Mouse (Mus musculus): ENCODE measurements around the gene Fkbp11. TPM values are rescaled to one million over a fixed set of nuclear protein-coding genes. Genes with fewer than 3 reads are reported as not detected.
A peak's percentile ranks its signal among the peaks of the same experiment; 100 is the strongest.

Fkbp11 gene
- polyA plus RNA-seq, 1 experiment: 9.3 TPM

DNA sequence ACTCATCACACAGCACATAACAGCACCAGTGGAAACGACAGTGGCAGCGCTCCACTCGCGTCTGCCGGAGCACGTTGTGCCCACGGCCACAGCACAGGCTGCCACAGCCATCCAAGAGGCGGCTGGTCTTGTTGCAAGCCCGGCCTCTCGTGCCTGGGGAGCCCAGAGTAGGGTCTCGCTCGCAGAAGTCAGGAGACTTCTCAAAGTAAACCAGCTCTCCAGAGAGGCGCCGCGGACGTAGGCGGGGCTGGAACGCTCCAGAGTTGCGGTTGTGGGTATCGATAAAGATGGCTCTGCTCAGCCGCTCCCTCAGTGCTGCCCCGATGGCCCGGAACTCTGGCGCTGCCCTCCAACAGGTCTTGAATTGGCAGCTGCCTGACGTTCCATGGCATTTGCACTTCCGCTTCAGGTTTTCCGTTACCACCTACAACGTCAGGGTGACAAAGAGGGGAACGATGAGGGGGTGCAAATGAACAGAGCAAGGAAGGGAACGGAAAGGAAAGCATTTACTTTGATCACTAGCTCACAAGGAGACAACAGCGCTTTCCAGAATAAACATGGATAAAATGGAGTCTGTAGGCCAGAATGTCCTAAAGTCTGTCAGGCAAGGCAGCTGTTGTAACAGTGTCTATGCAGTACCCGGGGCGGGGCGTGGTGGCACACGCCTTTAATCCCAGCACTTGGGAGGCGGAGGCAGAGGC, 44.7 kb upstream of the Fkbp11 start:
- 9% methylated on average over 36 of the region's 36 CpGs for WGBS
- H3K4me3 ChIP-seq (ENCODE audit: insufficient read depth, low read depth, low read length): peak overlapping the region; percentile 41
- no peak overlapping the region for H3K27ac ChIP-seq (ENCODE audit: insufficient read depth, low read depth, low read length)
- H3K27me3 ChIP-seq (replicated peaks; ENCODE audit: control insufficient read depth, insufficient read depth, low read length): peaks cover 4% of the 10 kb centered on the region
- H3K4me1 ChIP-seq (ENCODE audit: control insufficient read depth, insufficient read depth, low read length): peaks cover 6% of the 10 kb centered on the region; the same call in 1 of the 2 replicates
- peak; percentile 23 for DNase-seq
- TF ChIP-seq CTCF (conservative IDR thresholded peaks at IDR 0.05; ENCODE audit: insufficient read depth, insufficient read length, low read depth, low read length): no peak
- TF ChIP-seq POLR2A (IDR thresholded peaks at IDR 0.05; ENCODE audit: low read depth, low read length): no peak
- H3K36me3 ChIP-seq (ENCODE audit: control insufficient read depth, insufficient read depth, low read length): no peaks in the 10 kb centered on the region

DNA sequence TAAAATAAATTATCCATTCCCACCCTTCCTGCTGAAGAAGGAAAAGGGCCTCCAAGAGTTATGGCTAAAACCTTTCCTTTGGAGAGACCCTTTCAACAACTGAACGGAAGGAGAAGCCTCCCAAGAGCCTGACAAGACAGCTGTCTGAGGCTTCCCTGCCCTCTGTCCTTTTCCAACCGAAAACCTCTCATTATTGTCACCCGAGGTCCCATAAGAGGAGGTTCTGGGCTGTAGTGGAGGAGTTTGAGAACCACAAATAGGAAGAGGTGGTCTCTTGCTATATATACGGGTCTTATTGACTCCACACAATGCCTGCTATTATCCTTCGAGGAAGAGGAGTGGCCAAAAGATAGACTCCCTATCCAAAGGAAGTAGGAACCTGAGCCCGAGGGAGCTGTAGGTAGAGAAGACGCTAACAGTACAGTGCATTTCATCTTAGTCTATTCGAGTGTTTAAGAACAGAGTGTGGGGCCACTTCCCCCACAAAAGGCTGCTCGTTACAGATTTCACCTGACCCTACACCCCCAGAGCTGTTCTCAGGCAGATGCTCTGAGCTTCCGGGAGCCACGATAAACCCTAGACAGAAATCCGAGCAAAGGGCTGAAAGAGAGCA, 43.9 kb upstream of the Fkbp11 start:
- peaks cover 6% of the 10 kb centered on the region; the same call in 1 of the 2 replicates for H3K4me1 ChIP-seq (ENCODE audit: control insufficient read depth, insufficient read depth, low read length)
- H3K27me3 ChIP-seq (replicated peaks; ENCODE audit: control insufficient read depth, insufficient read depth, low read length): peaks cover 4% of the 10 kb centered on the region; the same call in 1 of the 2 replicates
- no peak for DNase-seq
- H3K27ac ChIP-seq (ENCODE audit: insufficient read depth, low read depth, low read length): no peak overlapping the region
- H3K36me3 ChIP-seq (ENCODE audit: control insufficient read depth, insufficient read depth, low read length): no peaks in the 10 kb centered on the region
- no peak for TF ChIP-seq POLR2A (IDR thresholded peaks at IDR 0.05; ENCODE audit: low read depth, low read length)
- no peak for TF ChIP-seq CTCF (conservative IDR thresholded peaks at IDR 0.05; ENCODE audit: insufficient read depth, insufficient read length, low read depth, low read length)
- WGBS: 29% methylated on average over 12 of the region's 12 CpGs
- H3K4me3 ChIP-seq (ENCODE audit: insufficient read depth, low read depth, low read length): peak overlapping the region; percentile 41

DNA sequence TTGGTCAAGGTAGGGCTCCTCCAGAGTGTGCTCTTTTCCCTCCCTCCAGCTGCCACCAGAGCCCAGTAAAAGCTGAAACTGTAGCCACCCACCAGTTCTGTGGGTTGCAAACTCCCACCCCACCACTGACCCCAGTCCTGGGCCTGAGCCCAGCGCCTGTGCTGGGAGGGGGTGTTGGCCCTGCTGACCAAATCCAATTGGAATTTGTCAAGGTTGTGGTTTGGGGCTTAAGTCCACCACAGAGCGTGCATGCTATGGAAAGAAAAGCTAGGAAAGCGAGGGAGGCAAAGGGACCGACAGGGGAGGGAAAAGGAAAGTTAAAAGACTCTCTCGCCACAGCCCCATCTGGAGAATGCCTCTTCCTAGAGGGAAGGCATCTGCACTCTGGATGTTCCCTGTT, 40.3 kb upstream of the Fkbp11 start:
- WGBS: 63% methylated on average over 5 of the region's 5 CpGs
- Histone ChIP-seq H3K27ac (ENCODE audit: insufficient read depth, low read depth, low read length) (no peak overlapping the region), H3K36me3 (ENCODE audit: control insufficient read depth, insufficient read depth, low read length) (no peaks in the 10 kb centered on the region), H3K4me1 (ENCODE audit: control insufficient read depth, insufficient read depth, low read length) (0 out of 2 replicates have a peak, but pooled peaks cover 8% of the 10 kb centered on the region), H3K4me3 (ENCODE audit: insufficient read depth, low read depth, low read length) (no peak overlapping the region), H3K27me3 (replicated peaks; ENCODE audit: control insufficient read depth, insufficient read depth, low read length) (no peaks in the 10 kb centered on the region)
- TF ChIP-seq CTCF (conservative IDR thresholded peaks at IDR 0.05; ENCODE audit: insufficient read depth, insufficient read length, low read depth, low read length) (no peak), POLR2A (IDR thresholded peaks at IDR 0.05; ENCODE audit: low read depth, low read length) (no peak)
- no peak for DNase-seq

DNA sequence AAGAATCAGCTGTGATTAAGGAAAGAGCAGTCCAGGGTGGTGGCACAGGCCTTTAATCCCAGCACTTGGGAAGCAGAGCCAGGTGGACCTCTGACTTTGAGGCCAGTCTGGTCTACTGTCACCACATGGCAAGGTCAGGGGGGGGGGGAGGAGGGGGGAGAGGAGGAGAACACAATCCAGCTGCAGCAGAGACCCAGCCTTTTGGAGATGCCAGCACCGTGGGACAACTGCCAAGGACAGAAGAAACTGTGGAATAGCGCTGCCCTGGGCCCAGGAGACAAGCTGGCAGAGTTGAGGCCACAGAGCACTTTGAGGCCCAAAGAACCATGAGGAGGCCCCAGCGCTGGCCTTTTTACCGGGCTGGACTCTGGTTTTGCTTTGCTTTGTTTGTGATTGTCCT, 37.9 kb upstream of the Fkbp11 start:
- Histone ChIP-seq H3K36me3 (ENCODE audit: control insufficient read depth, insufficient read depth, low read length) (no peaks in the 10 kb centered on the region), H3K4me1 (ENCODE audit: control insufficient read depth, insufficient read depth, low read length) (peaks cover 7% of the 10 kb centered on the region; the same call in 1 of the 2 replicates), H3K27ac (ENCODE audit: insufficient read depth, low read depth, low read length) (no peak overlapping the region), H3K4me3 (ENCODE audit: insufficient read depth, low read depth, low read length) (no peak overlapping the region), H3K27me3 (replicated peaks; ENCODE audit: control insufficient read depth, insufficient read depth, low read length) (no peaks in the 10 kb centered on the region)
- 65% methylated on average over 4 of the region's 4 CpGs for WGBS
- no peak for TF ChIP-seq POLR2A (IDR thresholded peaks at IDR 0.05; ENCODE audit: low read depth, low read length)
- TF ChIP-seq CTCF (conservative IDR thresholded peaks at IDR 0.05; ENCODE audit: insufficient read depth, insufficient read length, low read depth, low read length): no peak
- no peak for DNase-seq

DNA sequence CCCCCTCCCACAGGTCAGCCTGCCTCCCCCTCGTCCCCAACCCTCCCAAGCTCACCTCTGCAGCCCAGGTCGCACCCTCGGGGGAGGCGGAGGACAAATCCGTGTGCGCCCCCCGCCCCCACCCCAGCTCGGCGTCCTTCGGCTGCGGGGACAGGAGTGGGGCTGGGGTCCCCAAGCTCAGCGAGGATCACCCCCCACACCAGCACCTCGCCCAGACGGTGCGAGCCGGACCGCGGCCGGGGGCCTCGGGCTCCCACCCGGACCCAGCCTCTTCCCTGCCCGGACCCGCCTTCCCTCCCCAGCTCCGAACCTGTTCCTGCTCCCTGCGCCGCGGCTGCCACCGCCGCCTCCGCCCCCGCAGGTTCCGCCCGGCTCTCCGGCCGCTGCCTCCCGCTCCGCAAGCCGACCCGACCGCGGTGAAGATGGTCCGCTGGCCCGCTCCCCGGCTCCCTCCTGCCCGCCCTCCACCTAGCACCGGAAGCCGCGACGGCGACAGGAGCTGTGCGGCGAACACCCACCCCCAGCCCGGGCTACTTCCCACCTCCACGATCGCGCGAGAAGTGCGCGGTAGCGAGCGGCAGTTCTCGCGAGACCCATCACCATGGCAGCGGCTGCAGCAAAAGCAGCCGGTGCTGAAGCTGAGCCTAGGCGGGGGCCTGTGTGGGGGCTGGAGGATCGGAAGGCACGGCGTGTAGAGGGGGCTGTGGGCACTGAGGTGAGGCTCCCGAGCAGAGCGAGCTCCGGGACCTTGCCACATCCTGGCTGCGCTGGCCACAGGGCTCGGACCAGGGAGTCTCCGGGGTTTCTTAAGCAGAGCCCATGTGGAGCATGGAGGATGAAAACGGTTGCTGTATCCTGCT, 34.9 kb upstream of the Fkbp11 start, which contains the start of gene Arf3:
Arf3 (minus strand) TSS at position 545 of the 860 bp plus-strand sequence.
- Histone ChIP-seq H3K27ac (ENCODE audit: insufficient read depth, low read depth, low read length) (peak within 1 kb of the TSS; percentile 54), H3K36me3 (ENCODE audit: control insufficient read depth, insufficient read depth, low read length) (no peaks in the 10 kb centered on the region), H3K4me3 (ENCODE audit: insufficient read depth, low read depth, low read length) (peak within 1 kb of the TSS; percentile 93), H3K27me3 (replicated peaks; ENCODE audit: control insufficient read depth, insufficient read depth, low read length) (no peaks in the 10 kb centered on the region), H3K4me1 (ENCODE audit: control insufficient read depth, insufficient read depth, low read length) (peaks cover 7% of the 10 kb centered on the region; the same call in 1 of the 2 replicates)
- WGBS: 1% methylated on average over 71 of the region's 76 CpGs
- TF ChIP-seq CTCF (conservative IDR thresholded peaks at IDR 0.05; ENCODE audit: insufficient read depth, insufficient read length, low read depth, low read length): no peak
- TF ChIP-seq POLR2A (IDR thresholded peaks at IDR 0.05; ENCODE audit: low read depth, low read length): no peak
- peak; percentile 98 for DNase-seq

DNA sequence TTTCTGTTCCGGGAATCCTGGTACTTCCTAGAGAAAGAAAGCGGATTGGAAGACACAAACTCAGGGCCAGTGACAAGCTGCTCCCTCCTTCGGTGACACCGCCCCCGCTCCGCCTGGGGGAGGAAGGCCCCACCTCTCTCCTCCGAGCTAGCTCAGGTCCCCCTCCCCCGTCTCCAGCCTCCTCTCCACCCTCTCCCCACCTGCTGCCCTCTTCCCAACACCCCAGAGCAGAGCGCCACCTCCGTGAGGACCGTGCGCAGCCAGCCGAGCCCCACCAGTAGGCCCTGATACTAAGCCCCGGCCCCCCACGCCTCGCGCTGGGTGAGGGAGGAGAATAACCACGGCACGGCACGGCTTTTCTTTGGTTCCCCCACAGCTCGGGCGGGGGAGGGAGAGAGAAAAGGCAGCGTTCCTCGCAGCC, 34.2 kb upstream of the Fkbp11 start:
- H3K4me3 ChIP-seq (ENCODE audit: insufficient read depth, low read depth, low read length): peak overlapping the region; percentile 93
- no peak for TF ChIP-seq CTCF (conservative IDR thresholded peaks at IDR 0.05; ENCODE audit: insufficient read depth, insufficient read length, low read depth, low read length)
- no peak for TF ChIP-seq POLR2A (IDR thresholded peaks at IDR 0.05; ENCODE audit: low read depth, low read length)
- H3K27ac ChIP-seq (ENCODE audit: insufficient read depth, low read depth, low read length): peak overlapping the region; percentile 54; the same call in 1 of the 2 replicates
- no peaks in the 10 kb centered on the region for H3K36me3 ChIP-seq (ENCODE audit: control insufficient read depth, insufficient read depth, low read length)
- DNase-seq: peak; percentile 86
- H3K4me1 ChIP-seq (ENCODE audit: control insufficient read depth, insufficient read depth, low read length): peaks cover 7% of the 10 kb centered on the region; the same call in 1 of the 2 replicates
- 1% methylated on average over 23 of the region's 24 CpGs for whole genome bisulfite sequencing
- H3K27me3 ChIP-seq (replicated peaks; ENCODE audit: control insufficient read depth, insufficient read depth, low read length): no peaks in the 10 kb centered on the region
